Mouse (Mus musculus): ENCODE measurements at regions not wholly inside any gene's neighbourhood (a gene's known extent, or its start where the extent isn't known, plus 50 kb on each side); places are given as distances from the start of the nearest gene placed in this dataset.
A peak's percentile ranks its signal among the peaks of the same experiment; 100 is the strongest.

DNA sequence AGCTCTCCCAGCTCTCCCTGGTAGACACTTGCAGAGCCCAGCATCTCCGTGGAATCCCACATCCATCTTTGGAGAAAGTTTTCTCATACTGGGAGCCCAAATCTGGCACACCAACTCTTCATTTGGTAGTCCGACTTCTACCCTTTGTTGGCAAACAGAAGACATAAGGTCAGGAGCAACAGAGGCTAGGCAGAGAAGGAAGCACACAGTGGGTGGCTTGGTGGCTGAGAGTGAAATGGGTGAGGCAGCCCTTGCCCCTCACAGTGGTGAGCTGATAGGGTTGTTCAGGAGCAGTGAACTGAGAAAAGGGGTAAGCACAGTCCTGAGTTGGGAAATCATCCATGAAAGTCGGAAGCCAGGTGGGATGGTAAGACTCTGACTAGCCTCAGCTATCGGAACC is 157.6 kb upstream of the Arid2 start:
- Histone ChIP-seq H3K9me3 (no peaks in the 10 kb centered on the region), H3K4me1 (no peaks in the 10 kb centered on the region), H3K4me2 (replicated peaks) (no peak overlapping the region), H3K4me3 (no peak overlapping the region), H3K9ac (no peak overlapping the region), H3K27ac (no peak overlapping the region), H3K36me3 (no peaks in the 10 kb centered on the region), H3K27me3 (no peaks in the 10 kb centered on the region)
- 78% methylated on average over 4 of the region's 4 CpGs for WGBS
- ATAC-seq (ENCODE audit: insufficient number of reproducible peaks, insufficient read depth, low FRiP score, low TSS enrichment): no peak

DNA sequence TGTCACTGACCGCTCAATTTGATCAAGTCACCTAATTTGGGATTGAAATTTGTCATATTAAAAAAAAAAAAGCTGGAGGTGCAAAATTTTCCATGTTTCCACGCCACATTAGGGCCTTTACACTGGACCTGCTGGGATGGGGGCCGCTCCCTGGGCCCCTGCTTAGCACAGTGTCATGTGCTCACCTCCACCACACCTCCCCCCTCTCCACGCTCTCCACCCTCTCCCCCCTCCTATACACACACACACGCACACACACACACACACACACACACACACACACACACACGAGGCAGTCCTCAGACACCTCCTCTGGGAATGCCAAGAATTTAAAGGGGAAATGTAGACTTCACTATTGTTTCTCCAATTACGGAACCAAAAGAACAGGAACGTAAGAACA is 156.8 kb upstream of the Arid2 start:
- H3K36me3 ChIP-seq: no peaks in the 10 kb centered on the region
- no peak overlapping the region for H3K27ac ChIP-seq
- no peak overlapping the region for H3K4me3 ChIP-seq
- no peak overlapping the region for H3K4me2 ChIP-seq (replicated peaks)
- no peak for ATAC-seq (ENCODE audit: insufficient number of reproducible peaks, insufficient read depth, low FRiP score, low TSS enrichment)
- WGBS: 72% methylated on average over 8 of the region's 8 CpGs
- H3K9me3 ChIP-seq: no peaks in the 10 kb centered on the region
- H3K4me1 ChIP-seq: 0 out of 2 replicates have a peak, but pooled peaks cover 5% of the 10 kb centered on the region
- H3K9ac ChIP-seq: no peak overlapping the region
- H3K27me3 ChIP-seq: no peaks in the 10 kb centered on the region

DNA sequence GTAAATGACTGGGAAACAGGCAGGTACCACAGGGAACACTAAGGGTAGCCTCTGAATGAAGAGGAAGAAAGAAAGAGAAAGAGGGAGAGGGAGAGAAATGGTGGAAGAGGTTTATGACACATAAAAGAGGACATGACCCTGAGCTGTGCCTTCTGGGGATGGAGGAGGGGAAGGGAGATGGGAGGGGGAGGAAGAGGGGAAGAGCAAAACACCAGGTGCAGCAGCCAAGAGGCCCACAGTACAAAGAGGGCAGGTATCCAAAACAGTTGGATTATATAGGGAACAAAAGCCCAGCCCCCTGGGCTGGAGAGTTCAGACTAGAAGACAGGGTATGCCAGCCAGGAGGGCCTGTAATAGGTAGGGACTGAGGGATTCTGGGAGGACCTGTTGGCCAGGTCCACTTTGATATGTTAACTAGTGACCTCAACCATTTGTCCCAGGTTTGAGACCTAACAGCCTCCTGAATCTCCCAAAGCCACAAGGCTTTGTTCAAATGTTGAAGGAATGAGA is 155.7 kb upstream of the Arid2 start:
- Histone ChIP-seq H3K36me3 (no peaks in the 10 kb centered on the region), H3K27me3 (no peaks in the 10 kb centered on the region), H3K4me2 (replicated peaks) (no peak overlapping the region), H3K4me1 (0 out of 2 replicates have a peak, but pooled peaks cover 6% of the 10 kb centered on the region), H3K4me3 (no peak overlapping the region), H3K27ac (no peak overlapping the region), H3K9ac (no peak overlapping the region), H3K9me3 (no peaks in the 10 kb centered on the region)
- ATAC-seq (ENCODE audit: insufficient number of reproducible peaks, insufficient read depth, low FRiP score, low TSS enrichment): no peak

DNA sequence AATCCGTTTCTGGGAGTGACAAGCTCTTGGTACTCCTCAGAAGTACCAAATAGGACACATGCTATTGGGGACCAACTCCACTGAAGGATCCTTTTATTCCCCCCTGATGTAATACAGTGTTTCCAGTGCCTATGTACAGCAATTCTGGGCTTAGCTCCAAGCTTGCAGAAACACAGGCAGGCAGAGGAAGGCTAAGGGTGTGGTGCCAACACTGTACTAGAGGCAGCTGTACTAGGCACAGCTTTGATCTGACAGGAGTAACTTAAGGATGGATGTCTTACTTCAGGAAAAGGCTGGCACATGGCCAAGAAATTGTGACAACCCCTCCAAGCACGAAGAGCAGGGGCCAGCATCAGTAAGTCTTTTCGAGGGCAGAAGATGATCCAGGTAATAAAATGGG is 154.7 kb upstream of the Arid2 start:
- H3K9ac ChIP-seq: no peak overlapping the region
- H3K4me3 ChIP-seq: no peak overlapping the region
- H3K36me3 ChIP-seq: no peaks in the 10 kb centered on the region
- H3K9me3 ChIP-seq: no peaks in the 10 kb centered on the region
- H3K4me1 ChIP-seq: 0 out of 2 replicates have a peak, but pooled peaks cover 6% of the 10 kb centered on the region
- H3K27me3 ChIP-seq: no peaks in the 10 kb centered on the region
- no peak overlapping the region for H3K4me2 ChIP-seq (replicated peaks)
- ATAC-seq (ENCODE audit: insufficient number of reproducible peaks, insufficient read depth, low FRiP score, low TSS enrichment): no peak
- 68% methylated on average over 3 of the region's 3 CpGs for WGBS
- H3K27ac ChIP-seq: no peak overlapping the region

DNA sequence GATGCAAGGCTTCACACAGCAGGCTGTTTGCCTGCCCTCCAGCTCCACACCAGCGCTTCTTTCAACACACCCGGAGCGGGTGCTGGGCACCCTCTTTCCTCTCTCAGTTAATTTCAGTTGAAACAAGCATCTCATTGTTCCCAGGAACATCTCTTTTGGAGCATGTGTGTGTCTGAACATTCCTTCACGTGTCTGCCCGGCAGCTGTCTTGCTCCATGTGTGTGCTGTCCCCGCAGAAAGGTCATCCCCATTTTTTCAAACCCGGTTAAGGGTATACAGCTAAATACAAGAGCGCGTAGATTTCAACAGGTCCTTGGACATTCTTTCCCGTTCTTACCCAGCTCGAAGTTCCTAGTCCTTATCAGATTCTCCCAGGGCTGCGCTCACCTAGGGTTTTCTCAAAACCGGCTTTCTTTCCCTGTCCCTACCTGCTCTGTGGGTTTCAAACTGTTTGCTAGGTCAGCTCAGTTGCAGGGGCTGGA is 152.0 kb upstream of the Arid2 start:
- Histone ChIP-seq H3K4me1 (0 out of 2 replicates have a peak, but pooled peaks cover 6% of the 10 kb centered on the region), H3K4me2 (replicated peaks) (peak overlapping the region; percentile 23), H3K9ac (no peak overlapping the region), H3K36me3 (no peaks in the 10 kb centered on the region), H3K9me3 (no peaks in the 10 kb centered on the region), H3K27ac (no peak overlapping the region), H3K27me3 (no peaks in the 10 kb centered on the region), H3K4me3 (no peak overlapping the region)
- 8% methylated on average over 13 of the region's 13 CpGs for WGBS
- ATAC-seq (ENCODE audit: insufficient number of reproducible peaks, insufficient read depth, low FRiP score, low TSS enrichment): no peak

DNA sequence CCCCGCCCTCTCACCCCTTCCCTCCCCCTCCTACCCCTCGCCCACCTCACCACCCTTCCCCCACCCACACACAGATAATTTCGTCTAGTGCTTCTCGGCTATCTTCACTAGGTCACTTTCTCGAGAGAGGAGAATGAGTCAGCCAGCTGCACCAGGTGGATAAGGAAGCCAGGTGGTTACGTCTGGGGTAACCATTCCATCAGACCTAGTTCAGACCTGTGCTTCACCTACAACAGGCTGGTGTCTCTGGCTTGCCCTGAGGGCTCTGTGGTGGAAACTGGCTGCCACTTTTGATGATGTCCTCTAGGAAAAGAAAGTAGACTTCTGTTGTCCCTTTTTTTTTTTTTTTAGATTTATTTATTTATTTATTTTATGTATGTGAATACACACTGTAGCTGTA is 151.5 kb upstream of the Arid2 start:
- no peaks in the 10 kb centered on the region for H3K36me3 ChIP-seq
- H3K4me1 ChIP-seq: 0 out of 2 replicates have a peak, but pooled peaks cover 6% of the 10 kb centered on the region
- ATAC-seq (ENCODE audit: insufficient number of reproducible peaks, insufficient read depth, low FRiP score, low TSS enrichment): no peak
- no peak overlapping the region for H3K27ac ChIP-seq
- no peak overlapping the region for H3K4me3 ChIP-seq
- H3K27me3 ChIP-seq: no peaks in the 10 kb centered on the region
- H3K9me3 ChIP-seq: no peaks in the 10 kb centered on the region
- H3K9ac ChIP-seq: no peak overlapping the region
- H3K4me2 ChIP-seq (replicated peaks): peak overlapping the region; percentile 23; the same call in 1 of the 2 replicates
- 15% methylated on average over 6 of the region's 6 CpGs for WGBS

DNA sequence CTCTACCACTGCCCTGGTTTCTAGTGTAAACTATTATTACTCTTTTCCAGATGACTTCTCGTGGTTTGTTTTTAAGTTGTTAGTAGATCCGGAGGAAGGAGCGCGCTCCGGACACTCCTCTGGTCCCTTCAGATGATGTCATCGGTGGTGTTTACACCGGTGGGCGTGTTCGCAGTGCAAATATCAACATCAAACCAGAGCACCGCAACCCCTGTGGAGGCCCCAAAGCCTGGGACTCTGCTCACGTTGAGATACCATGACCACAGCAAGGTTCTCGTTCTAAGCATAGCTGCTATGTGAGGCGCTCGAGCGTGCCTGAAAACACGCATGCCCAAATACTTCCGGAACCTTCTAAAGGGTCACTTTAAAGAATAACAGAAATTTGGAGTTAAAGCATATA is 149.8 kb upstream of the Arid2 start:
- ATAC-seq (ENCODE audit: insufficient number of reproducible peaks, insufficient read depth, low FRiP score, low TSS enrichment): no peak
- WGBS: 90% methylated on average over 17 of the region's 17 CpGs
- no peaks in the 10 kb centered on the region for H3K27me3 ChIP-seq
- no peak overlapping the region for H3K4me3 ChIP-seq
- H3K4me2 ChIP-seq (replicated peaks): no peak overlapping the region
- no peaks in the 10 kb centered on the region for H3K9me3 ChIP-seq
- H3K27ac ChIP-seq: no peak overlapping the region
- 0 out of 2 replicates have a peak, but pooled peaks cover 6% of the 10 kb centered on the region for H3K4me1 ChIP-seq
- H3K9ac ChIP-seq: no peak overlapping the region
- no peaks in the 10 kb centered on the region for H3K36me3 ChIP-seq

DNA sequence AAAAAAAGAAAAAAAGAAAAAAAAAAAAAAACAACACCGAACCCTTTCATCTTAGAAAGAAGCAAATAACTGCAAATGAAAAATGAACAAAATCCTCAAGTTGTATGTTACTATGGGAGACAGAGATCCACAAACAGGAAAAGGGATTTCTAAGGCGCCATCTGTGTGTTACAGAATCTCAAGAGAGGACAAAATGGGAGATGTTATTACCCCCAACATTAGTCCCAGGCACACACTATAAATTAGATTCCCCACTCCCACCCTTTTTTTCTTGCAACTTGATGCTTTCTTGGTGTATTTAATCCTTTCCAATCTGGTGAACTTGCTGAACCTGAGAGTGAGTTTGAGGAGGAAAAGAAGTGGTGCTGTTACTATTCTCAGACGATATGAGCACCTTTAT is 149.4 kb upstream of the Arid2 start:
- no peak for ATAC-seq (ENCODE audit: insufficient number of reproducible peaks, insufficient read depth, low FRiP score, low TSS enrichment)
- Histone ChIP-seq H3K36me3 (no peaks in the 10 kb centered on the region), H3K4me1 (0 out of 2 replicates have a peak, but pooled peaks cover 6% of the 10 kb centered on the region), H3K4me3 (no peak overlapping the region), H3K9ac (no peak overlapping the region), H3K27me3 (no peaks in the 10 kb centered on the region), H3K9me3 (no peaks in the 10 kb centered on the region), H3K4me2 (replicated peaks) (no peak overlapping the region), H3K27ac (no peak overlapping the region)
- 77% methylated on average over 3 of the region's 3 CpGs for WGBS

DNA sequence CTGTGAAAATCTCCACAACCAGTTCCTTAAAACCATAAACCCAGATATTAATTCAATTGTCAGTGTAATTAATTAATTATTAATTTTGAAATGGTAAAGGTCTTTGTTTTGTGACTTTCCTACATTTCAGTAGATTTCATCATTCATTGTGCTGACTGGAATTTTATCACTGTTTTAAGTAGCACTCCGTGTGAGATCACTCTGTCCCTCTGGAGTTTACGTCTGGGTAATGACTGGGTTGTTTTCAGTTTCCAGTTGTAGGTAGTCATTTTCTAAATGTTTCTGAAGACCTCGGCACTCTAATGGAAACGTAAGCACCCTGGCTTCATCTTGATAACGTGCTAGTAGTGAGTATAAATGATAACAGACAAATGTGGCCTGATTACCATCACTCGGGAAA is 133.8 kb upstream of the Arid2 start:
- WGBS: 65% methylated on average over 6 of the region's 6 CpGs
- H3K36me3 ChIP-seq: no peaks in the 10 kb centered on the region
- no peak overlapping the region for H3K27ac ChIP-seq
- H3K4me3 ChIP-seq: no peak overlapping the region
- no peak overlapping the region for H3K9ac ChIP-seq
- ATAC-seq (ENCODE audit: insufficient number of reproducible peaks, insufficient read depth, low FRiP score, low TSS enrichment): no peak
- H3K27me3 ChIP-seq: no peaks in the 10 kb centered on the region
- H3K4me2 ChIP-seq (replicated peaks): no peak overlapping the region
- H3K4me1 ChIP-seq: no peaks in the 10 kb centered on the region
- H3K9me3 ChIP-seq: 0 out of 2 replicates have a peak, but pooled peaks cover 3% of the 10 kb centered on the region

DNA sequence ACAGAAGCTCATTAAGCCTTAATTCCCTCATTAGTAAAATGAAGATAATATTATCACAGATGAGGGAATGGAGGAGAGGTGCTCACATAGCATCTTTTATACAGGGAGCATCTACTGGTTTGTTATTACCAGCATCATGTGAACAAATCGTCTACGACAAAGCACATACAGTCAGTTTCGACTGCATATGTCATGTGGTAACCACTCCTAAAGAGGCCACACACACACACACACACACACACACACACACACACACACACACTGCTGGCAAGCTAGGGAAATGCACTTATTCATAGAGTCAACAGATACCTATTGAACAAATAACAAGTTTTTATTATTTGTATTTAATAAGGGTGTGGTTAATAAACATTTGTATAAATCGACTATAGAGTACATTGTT is 129.0 kb upstream of the Arid2 start:
- no peak for ATAC-seq (ENCODE audit: insufficient number of reproducible peaks, insufficient read depth, low FRiP score, low TSS enrichment)
- Histone ChIP-seq H3K27me3 (no peaks in the 10 kb centered on the region), H3K4me2 (replicated peaks) (no peak overlapping the region), H3K4me1 (0 out of 2 replicates have a peak, but pooled peaks cover 2% of the 10 kb centered on the region), H3K9me3 (0 out of 2 replicates have a peak, but pooled peaks cover 3% of the 10 kb centered on the region), H3K27ac (no peak overlapping the region), H3K9ac (no peak overlapping the region), H3K36me3 (no peaks in the 10 kb centered on the region), H3K4me3 (no peak overlapping the region)
- WGBS: 77% methylated on average over 4 of the region's 4 CpGs

DNA sequence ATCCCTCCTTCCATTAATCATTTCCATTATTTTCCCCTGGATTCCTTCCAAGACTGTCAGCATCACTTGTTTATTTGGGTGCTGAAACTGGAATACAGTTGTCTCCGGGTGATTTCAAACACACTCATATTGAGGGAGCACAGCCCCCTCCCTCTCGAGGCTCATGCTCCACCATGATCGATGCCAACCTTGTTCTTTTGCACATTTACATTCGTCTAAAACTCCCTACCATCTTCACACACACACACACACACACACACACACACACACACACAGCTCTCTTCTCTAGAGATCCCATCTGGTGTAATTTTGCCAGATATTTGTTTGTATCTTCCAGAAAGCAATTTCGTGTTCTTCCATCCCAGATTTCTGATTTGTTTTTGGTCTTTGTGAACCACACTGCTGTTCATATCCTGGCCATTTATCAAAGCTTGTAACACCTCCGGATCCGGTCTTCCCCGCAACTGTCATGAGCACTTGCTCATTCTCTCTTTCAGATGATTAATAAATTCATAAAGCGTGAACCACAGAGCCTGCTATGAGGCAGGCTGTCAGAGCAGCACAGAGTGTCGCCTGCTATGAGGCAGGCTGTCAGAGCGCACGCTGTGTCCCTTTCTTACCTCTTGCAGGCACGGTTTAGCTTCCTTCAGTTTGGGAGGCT is 122.4 kb upstream of the Arid2 start:
- H3K4me2 ChIP-seq (replicated peaks): no peak overlapping the region
- WGBS: 76% methylated on average over 13 of the region's 13 CpGs
- no peak for ATAC-seq (ENCODE audit: insufficient number of reproducible peaks, insufficient read depth, low FRiP score, low TSS enrichment)
- no peaks in the 10 kb centered on the region for H3K36me3 ChIP-seq
- no peak overlapping the region for H3K4me3 ChIP-seq
- peaks cover 3% of the 10 kb centered on the region for H3K27me3 ChIP-seq
- 0 out of 2 replicates have a peak, but pooled peaks cover 4% of the 10 kb centered on the region for H3K4me1 ChIP-seq
- H3K9me3 ChIP-seq: 0 out of 2 replicates have a peak, but pooled peaks cover 3% of the 10 kb centered on the region
- no peak overlapping the region for H3K9ac ChIP-seq
- H3K27ac ChIP-seq: no peak overlapping the region

DNA sequence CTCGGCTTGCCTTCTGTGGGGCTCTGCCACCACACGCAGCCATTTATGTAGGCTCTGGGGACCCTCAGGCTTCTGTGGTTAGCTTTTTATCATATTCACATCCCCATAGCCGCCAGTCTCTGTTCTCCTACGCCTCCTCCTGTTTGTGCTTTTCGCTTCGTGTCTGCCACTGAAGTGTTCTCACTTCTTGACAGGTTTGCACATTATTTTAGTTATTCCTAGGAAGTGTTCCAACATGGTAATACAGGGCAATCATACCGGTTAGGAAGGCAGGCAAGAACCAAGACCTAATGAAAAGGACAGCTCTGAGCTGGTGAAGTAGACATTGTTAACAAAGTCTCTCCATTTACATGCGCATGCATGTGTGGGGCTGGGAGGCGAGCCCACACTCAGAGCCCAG is 120.1 kb upstream of the Arid2 start:
- ATAC-seq (ENCODE audit: insufficient number of reproducible peaks, insufficient read depth, low FRiP score, low TSS enrichment): no peak
- Histone ChIP-seq H3K4me1 (0 out of 2 replicates have a peak, but pooled peaks cover 5% of the 10 kb centered on the region), H3K4me2 (replicated peaks) (no peak overlapping the region), H3K4me3 (no peak overlapping the region), H3K36me3 (no peaks in the 10 kb centered on the region), H3K27ac (no peak overlapping the region), H3K9me3 (no peaks in the 10 kb centered on the region), H3K27me3 (peaks cover 12% of the 10 kb centered on the region), H3K9ac (no peak overlapping the region)
- 74% methylated on average over 9 of the region's 9 CpGs for WGBS

All from embryonic facial prominence, embryonic 12.5 days (tissue).